Mouse (Mus musculus): ENCODE data around the gene Tmem50a. TPM values are rescaled to one million over a fixed set of nuclear protein-coding genes. Genes with fewer than 3 reads are reported as not detected.
"Not testable (repeated sequence)": the region's sequence is repeated elsewhere in the genome, so short reads cannot be mapped to it uniquely, and the experiment has no call there.

Tmem50a gene
- polyA plus RNA-seq, 1 experiment from 2014 or later, result 170 TPM

DNA sequence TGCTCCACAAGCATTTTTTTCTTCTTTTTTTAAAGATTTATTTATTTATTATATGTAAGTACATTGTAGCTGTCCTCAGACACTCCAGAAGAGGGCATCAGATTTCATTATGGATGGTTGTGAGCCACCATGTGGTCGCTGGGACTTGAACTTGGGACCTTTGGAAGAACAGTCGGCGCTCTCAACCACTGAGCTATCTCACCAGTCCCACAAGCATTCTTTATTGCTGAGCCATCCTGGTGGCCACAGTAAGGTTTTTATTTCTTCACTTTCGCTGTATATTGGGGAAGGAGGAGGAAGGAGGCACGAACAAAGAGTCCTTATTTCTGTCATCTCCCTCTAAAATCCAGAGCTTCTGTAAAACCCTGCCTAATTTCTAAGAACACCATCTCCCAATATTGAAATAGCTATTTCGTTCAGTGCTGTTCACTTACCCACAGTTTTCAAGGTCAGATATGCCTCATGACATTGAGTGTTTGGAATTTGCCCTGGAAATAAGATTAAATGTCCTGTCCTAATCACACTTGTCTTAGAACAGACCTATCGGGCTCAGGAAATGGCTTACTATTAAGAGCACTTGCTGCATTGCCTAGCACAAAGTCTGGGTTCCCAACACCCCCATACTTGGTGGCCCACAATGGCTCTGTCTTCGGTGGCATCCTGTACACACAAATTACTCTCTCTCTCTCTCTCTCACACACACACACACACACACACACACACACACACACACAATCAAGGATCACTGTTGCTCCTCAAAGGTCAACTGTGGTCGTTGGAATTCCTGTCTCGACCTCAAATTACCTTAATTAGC lies 7.5 kb upstream of the Tmem50a start:
- 58% methylated on average over 10 of the region's 10 CpGs for WGBS
- ATAC-seq (ENCODE audit: insufficient read depth, low FRiP score, low read depth), result no peak
- Histone ChIP-seq H3K27ac (peak overlapping the region; percentile 98), H3K4me1 (peaks cover 12% of the 10 kb centered on the region), H3K4me2 (peak overlapping the region; percentile 70), H3K9me3 (no peaks in the 10 kb centered on the region), H3K4me3 (replicated peaks) (peak overlapping the region; percentile 99), H3K9ac (peak overlapping the region; percentile 17; the same call in 1 of the 2 replicates), H3K27me3 (replicated peaks) (no peaks in the 10 kb centered on the region), H3K36me3 (peaks cover 17% of the 10 kb centered on the region)

DNA sequence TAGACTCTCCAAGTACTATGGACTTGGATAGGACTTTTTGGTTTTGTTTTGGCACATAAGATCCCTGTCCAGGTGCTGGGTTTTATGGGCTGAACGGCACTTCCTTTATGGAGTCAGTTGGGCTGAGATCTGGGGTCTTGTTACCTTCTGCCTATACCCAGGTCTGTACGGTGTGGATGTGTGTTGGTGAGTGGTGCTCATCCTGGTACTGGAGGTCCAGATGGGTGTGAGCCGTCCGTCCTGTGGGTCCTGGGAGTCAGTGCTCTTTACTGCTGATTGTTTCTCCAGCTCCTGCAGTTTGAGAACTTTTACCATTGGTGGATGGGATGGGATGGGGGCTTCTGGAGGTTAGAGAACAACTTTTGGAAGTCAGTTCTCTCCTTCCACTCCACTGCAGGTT lies 6.9 kb upstream of the Tmem50a start:
- no peak overlapping the region for H3K9ac ChIP-seq
- ATAC-seq (ENCODE audit: insufficient read depth, low FRiP score, low read depth), result no peak
- H3K36me3 ChIP-seq, result peaks cover 13% of the 10 kb centered on the region
- H3K4me2 ChIP-seq, result no peak overlapping the region
- H3K4me1 ChIP-seq, result peaks cover 12% of the 10 kb centered on the region
- 89% methylated on average over 4 of the region's 4 CpGs for WGBS
- no peak overlapping the region for H3K27ac ChIP-seq
- H3K9me3 ChIP-seq, result no peaks in the 10 kb centered on the region
- H3K27me3 ChIP-seq (replicated peaks), result no peaks in the 10 kb centered on the region
- no peak overlapping the region for H3K4me3 ChIP-seq (replicated peaks)

DNA sequence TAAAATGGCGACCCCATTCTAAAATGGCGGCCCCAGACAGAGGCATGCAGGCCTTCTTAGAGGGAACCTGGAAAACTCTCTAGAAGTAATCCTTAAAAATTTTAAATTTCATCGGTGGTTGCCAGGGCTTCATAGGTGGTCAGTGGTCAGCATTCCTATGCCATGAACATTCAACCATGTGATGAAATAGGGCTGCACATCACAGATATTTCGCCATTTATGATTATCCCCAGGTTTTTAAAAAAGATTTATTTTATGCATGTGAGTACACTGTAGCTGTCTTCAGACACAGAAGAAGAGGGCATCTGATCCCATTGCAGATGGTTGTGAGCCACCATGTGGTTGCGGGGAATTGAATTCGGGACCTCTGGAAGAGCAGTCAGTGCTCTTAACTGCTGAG lies 5.8 kb upstream of the Tmem50a start:
- ATAC-seq (ENCODE audit: insufficient read depth, low FRiP score, low read depth), result no peak
- Histone ChIP-seq H3K9me3 (no peaks in the 10 kb centered on the region), H3K27me3 (replicated peaks) (no peaks in the 10 kb centered on the region), H3K27ac (no peak overlapping the region), H3K9ac (no peak overlapping the region), H3K4me3 (replicated peaks) (no peak overlapping the region), H3K4me1 (peaks cover 4% of the 10 kb centered on the region), H3K36me3 (peaks cover 3% of the 10 kb centered on the region; the same call in 1 of the 2 replicates), H3K4me2 (no peak overlapping the region)
- 94% methylated on average over 6 of the region's 6 CpGs for WGBS

DNA sequence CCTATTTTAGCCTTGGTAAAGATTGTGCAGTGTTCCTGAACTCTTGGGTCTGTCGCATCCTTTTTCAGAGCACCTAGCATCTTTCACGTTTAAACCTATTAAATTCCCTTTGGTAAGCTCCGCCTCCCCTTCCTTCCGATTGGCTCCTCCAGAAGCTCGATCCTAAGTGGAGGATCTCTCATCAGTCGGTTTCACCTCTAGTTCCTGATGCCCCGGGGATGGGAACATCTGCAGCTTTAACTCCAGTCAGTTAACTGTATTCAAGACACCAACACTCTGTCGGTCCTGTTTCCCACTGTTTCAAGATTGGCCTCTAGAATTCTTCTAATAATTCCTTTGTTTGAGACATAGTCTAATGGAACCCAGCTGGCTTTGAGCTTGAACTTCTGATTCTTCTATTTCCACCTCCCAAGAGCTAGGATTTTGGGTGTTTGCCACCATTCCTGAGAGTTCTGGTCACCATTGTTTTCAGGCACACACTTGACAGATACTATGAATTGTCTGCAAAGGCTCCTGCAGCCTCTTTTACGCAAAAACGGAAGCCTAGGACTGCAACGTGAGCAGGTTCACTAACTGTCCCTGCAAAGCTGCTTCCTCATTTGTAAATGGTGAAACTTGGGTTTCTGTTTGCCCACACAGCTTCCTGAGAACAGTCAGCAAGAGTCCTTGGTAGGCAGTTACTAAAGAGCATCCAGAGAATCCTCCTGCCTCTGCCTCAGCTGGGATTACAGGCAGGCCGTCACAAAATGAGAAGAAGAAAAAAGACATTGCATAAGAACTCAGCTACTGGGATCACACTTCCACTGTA lies 5.1 kb upstream of the Tmem50a start:
- Histone ChIP-seq H3K27ac (no peak overlapping the region), H3K27me3 (replicated peaks) (no peaks in the 10 kb centered on the region), H3K9ac (no peak overlapping the region), H3K36me3 (no peaks in the 10 kb centered on the region), H3K4me2 (no peak overlapping the region), H3K4me3 (replicated peaks) (no peak overlapping the region), H3K4me1 (peaks cover 5% of the 10 kb centered on the region; the same call in 1 of the 2 replicates), H3K9me3 (no peaks in the 10 kb centered on the region)
- ATAC-seq (ENCODE audit: insufficient read depth, low FRiP score, low read depth), result no peak
- WGBS, result 38% methylated on average over 12 of the region's 12 CpGs

DNA sequence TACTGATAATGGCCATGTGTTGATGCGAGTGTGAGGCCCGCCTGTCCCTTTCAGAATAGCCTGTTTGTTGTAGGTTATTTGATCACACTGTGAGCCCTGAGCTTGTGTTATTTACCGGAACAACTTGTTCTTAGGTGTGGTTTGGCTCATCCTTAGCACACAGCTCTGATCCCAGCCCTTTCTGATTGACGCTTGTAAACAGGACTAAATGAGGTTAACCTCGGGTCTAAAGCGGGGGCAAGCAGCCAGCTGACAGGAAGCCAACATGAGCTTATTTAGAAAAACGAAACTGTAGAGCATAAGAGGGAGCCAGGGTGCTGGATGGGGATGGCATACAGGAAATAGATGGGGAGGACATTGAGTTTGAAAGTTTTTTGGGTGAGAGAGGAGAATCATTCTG lies 3.6 kb upstream of the Tmem50a start:
- 38% methylated on average over 7 of the region's 7 CpGs for WGBS
- Histone ChIP-seq H3K4me2 (no peak overlapping the region), H3K36me3 (no peaks in the 10 kb centered on the region), H3K4me1 (peaks cover 5% of the 10 kb centered on the region; the same call in 1 of the 2 replicates), H3K9ac (no peak overlapping the region), H3K27ac (no peak overlapping the region), H3K9me3 (no peaks in the 10 kb centered on the region), H3K27me3 (replicated peaks) (no peaks in the 10 kb centered on the region), H3K4me3 (replicated peaks) (no peak overlapping the region)
- no peak for ATAC-seq (ENCODE audit: insufficient read depth, low FRiP score, low read depth)

DNA sequence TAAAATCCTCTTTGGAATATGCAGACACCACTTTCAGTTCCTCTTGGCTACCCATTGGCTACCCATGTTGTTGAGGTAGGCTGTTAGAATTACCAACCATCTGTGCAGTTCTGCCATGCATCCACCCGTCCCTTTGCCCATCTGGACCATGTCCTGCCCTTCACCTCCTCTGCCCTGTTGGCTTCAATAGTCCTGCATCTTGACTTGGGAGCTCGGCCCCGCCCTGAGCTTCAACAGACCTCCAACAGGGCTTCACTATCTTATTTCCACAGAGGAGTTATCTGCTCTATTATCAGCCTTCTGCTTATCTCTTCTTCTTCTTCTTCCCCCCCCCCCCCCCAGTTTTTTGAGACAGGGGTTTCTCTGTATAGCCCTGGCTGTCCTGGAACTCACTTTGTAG lies 2.4 kb upstream of the Tmem50a start:
- H3K4me2 ChIP-seq, result no peak overlapping the region
- H3K36me3 ChIP-seq, result peaks cover 2% of the 10 kb centered on the region; the same call in 1 of the 2 replicates
- no peaks in the 10 kb centered on the region for H3K9me3 ChIP-seq
- ATAC-seq (ENCODE audit: insufficient read depth, low FRiP score, low read depth), result no peak
- WGBS, result 70% methylated on average over 3 of the region's 3 CpGs
- no peaks in the 10 kb centered on the region for H3K27me3 ChIP-seq (replicated peaks)
- H3K4me1 ChIP-seq, result peaks cover 5% of the 10 kb centered on the region; the same call in 1 of the 2 replicates
- no peak overlapping the region for H3K27ac ChIP-seq
- no peak overlapping the region for H3K9ac ChIP-seq
- H3K4me3 ChIP-seq (replicated peaks), result no peak overlapping the region

DNA sequence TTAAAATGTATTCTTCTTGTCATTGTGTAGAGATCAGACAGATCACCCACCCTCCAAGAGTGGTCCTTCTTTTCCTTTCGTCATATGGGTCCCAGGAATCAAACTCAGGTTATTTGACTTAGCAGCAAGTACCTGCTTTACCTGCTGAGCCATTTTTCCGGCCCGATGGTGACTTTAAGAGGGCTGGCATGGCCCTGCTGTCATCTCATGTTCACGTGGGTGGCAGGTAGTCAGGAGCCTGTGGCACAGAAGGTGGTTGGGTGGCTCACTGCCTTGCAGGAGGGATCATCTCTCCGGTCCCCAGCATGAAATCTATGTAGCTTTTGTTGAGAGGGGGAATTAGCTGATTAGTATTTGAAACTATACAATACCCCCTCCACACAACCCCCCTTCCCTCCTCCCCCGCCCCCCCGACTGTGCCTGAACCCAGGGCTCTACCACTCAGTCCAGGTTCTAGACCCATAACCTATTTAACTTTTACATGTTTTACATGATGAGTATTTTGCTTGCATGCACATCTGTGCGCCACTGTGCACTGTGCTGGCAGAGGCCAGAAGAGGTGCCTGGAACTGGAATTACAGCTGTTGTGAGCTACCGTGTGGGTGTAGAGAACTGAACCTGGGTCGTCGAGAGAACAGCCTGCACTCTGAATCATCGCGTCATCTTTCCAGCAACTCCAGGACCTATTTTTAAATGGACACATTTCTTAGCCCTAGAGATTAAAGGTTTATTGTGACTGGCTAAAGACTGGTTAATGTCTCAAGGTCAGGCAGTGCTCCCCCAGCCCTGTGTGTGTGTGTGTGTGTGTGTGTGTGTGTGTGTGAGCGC lies 613 bp upstream of the Tmem50a start:
- no peak for ATAC-seq (ENCODE audit: insufficient read depth, low FRiP score, low read depth)
- Histone ChIP-seq H3K27ac (peak overlapping the region; percentile 95; the same call in 1 of the 2 replicates), H3K4me2 (peak overlapping the region; percentile 64), H3K4me3 (replicated peaks) (peak overlapping the region; percentile 84), H3K27me3 (replicated peaks) (no peaks in the 10 kb centered on the region), H3K9ac (no peak overlapping the region), H3K36me3 (peaks cover 7% of the 10 kb centered on the region; the same call in 1 of the 2 replicates), H3K4me1 (peaks cover 5% of the 10 kb centered on the region; the same call in 1 of the 2 replicates), H3K9me3 (no peaks in the 10 kb centered on the region)
- 54% methylated on average over 14 of the region's 14 CpGs for WGBS

DNA sequence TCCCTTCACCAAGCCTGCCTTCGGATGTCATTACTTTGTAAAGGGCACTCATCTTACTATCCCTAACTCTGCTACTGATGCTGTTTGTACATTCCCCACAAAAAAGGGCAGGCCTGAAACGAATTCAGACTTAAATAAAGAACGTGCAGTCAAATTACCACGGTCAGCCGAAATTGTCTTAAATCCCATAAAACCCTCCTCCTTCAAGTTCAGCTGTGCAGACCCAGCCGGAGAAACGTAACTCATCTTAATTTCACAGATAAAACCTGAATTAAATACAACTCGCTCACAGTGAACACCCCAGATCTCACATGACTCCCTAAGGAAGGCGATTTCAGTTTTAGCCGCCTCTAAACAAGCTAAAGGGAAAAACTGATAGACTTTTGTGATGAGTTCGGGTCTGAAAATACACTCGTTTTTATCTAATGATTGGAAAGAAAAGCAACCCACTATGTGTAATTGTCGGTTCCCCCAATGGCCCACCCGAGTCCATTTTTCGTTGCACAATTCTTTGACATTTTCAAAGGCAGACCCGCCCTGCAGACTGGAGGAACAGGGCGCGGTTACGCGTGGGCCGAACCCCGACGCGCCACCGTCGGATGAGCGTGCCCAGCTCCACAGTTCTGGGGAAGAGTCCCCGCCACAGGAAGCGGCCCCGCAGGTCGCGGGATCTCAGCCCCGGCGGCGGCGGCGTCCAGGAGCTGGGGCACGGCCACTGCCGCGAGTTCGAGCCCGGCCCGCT lies 531 bp downstream of the Tmem50a start:
- Histone ChIP-seq H3K36me3 (peaks cover 10% of the 10 kb centered on the region), H3K4me1 (peaks cover 5% of the 10 kb centered on the region; the same call in 1 of the 2 replicates), H3K9me3 (no peaks in the 10 kb centered on the region), H3K4me3 (replicated peaks) (peak overlapping the region; percentile 84), H3K27me3 (replicated peaks) (no peaks in the 10 kb centered on the region), H3K4me2 (peak overlapping the region; percentile 64), H3K9ac (peak overlapping the region; percentile 80), H3K27ac (peak overlapping the region; percentile 95)
- peak; percentile 62 for ATAC-seq (ENCODE audit: insufficient read depth, low FRiP score, low read depth)
- WGBS, result under 1% methylated on average over 35 of the region's 43 CpGs

DNA sequence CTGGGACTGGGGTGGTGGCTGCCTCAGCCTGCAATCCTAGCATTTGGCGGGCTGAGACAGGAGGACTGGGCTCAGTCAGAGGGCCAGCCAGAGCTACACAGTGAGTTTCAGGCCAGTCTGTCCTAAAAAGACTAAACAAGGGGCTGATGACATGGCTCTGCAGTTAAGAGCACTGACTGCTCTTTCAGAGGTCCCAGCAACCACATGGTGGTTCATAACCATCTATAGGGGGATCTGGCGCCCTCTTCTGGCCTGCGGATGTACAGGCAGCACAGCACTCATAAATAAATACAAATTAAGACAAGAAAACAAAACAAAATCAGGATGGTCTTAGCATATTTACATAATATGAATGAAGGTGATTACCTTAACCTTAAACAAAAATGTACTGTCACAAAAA lies 1.4 kb downstream of the Tmem50a start:
- H3K9ac ChIP-seq, result no peak overlapping the region
- H3K9me3 ChIP-seq, result no peaks in the 10 kb centered on the region
- 44% methylated on average over 3 of the region's 3 CpGs for WGBS
- peaks cover 5% of the 10 kb centered on the region; the same call in 1 of the 2 replicates for H3K4me1 ChIP-seq
- H3K4me2 ChIP-seq, result peak overlapping the region; percentile 64; the same call in 1 of the 2 replicates
- H3K27me3 ChIP-seq (replicated peaks), result no peaks in the 10 kb centered on the region
- H3K36me3 ChIP-seq, result peaks cover 19% of the 10 kb centered on the region
- no peak overlapping the region for H3K4me3 ChIP-seq (replicated peaks)
- no peak overlapping the region for H3K27ac ChIP-seq
- ATAC-seq (ENCODE audit: insufficient read depth, low FRiP score, low read depth), result no peak

DNA sequence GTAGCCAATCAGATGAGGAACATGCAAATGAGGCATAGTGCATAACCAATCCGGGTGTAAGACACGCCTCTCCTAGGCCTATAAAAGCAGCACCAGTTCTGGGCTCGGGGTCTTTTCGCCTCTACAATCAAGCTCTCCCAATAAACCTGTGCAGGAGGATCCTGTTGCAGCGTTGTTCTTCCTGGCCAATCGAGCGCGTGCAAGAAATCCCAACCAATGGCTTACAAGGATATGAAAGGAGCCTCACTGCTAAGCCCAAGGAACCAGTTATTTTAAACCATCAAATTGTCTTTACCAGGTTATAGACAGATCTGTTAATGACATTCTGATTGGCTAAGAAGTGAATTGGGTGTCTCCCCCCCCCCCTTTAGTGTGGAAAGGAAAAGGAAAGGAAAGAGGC lies 3.4 kb downstream of the Tmem50a start:
- H3K9me3 ChIP-seq; H3K4me3 ChIP-seq (replicated peaks); H3K9ac ChIP-seq; H3K27me3 ChIP-seq (replicated peaks); H3K4me2 ChIP-seq; H3K4me1 ChIP-seq; H3K27ac ChIP-seq; ATAC-seq (ENCODE audit: insufficient read depth, low FRiP score, low read depth): not testable (repeated sequence)
- H3K36me3 ChIP-seq, result peaks cover 28% of the 10 kb centered on the region
- WGBS, result 97% methylated on average over 8 of the region's 8 CpGs

DNA sequence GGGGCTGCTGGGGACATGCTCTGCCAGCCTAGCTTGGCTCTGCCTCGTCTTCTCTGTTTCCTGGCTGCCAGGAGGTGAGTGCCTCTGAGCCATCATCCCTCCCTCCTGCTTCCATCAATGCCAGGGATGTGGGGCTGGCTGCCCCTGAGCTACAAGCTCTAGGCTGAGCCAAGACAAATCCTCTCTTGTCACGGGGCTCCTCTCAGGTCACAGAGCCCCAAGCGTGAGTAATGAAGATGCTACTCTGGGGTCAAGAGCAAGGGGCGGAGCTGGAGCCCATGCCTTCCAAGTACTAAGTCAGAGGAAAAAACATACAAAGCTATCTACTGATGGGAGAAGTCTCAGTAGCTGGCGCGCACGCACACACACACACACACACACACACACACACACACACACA lies 11.8 kb downstream of the Tmem50a start:
- Histone ChIP-seq H3K27ac (no peak overlapping the region), H3K4me1 (no peaks in the 10 kb centered on the region), H3K4me3 (replicated peaks) (no peak overlapping the region), H3K9ac (no peak overlapping the region), H3K27me3 (replicated peaks) (no peaks in the 10 kb centered on the region), H3K9me3 (no peaks in the 10 kb centered on the region), H3K4me2 (no peak overlapping the region), H3K36me3 (peaks cover 54% of the 10 kb centered on the region)
- WGBS, result 63% methylated on average over 6 of the region's 7 CpGs
- no peak for ATAC-seq (ENCODE audit: insufficient read depth, low FRiP score, low read depth)

All from stomach, embryonic 15.5 days (tissue).